Mouse (Mus musculus) adrenal gland, postnatal 36 days (tissue): Measurements from ENCODE around the gene Usf2. TPM values are rescaled to one million over a fixed set of nuclear protein-coding genes. Genes with fewer than 3 reads are reported as not detected.
"Not testable (repeated sequence)": the region's sequence is repeated elsewhere in the genome, so short reads cannot be mapped to it uniquely, and the experiment has no call there.

Source experiments
- DNase-seq, 2 experiments: peaks; one replicate each; pipeline ENCODE4 v3.0.0; 2021; ENCODE audit warnings: mixed read lengths in 1 of 2
- total RNA-seq, 2 experiments: library from RNA; stranded (reverse); gene quantifications; 2 replicates each; pipeline ENCODE4 v1.2.3; 2021

Gene Usf2
- total RNA-seq, 2 experiments from 2014 or later = 112 to 141 TPM

GRCm38 (mm10) chr7:30958109-30958865 is 1.7 kb upstream of the Usf2 start:
- peak in 1 of 2 experiments; percentile 28 for DNase-seq

- peak; percentile 93 to 95 for DNase-seq
Observed at GRCm38 (mm10) chr7:30957367-30957783, 772 bp upstream of the Usf2 start.

GRCm38 (mm10) chr7:30956357-30956751 is 249 bp downstream of the Usf2 start:
- peak in 1 of 2 experiments; percentile 60 for DNase-seq

- peak; percentile 93 to 95 for DNase-seq
Observed at GRCm38 (mm10) chr7:30955584-30956356, 833 bp downstream of the Usf2 start.

- no peak for DNase-seq
Observed at GRCm38 (mm10) chr7:30954971-30955520, 1.6 kb downstream of the Usf2 start.

- peak; percentile 89 for DNase-seq
Observed at GRCm38 (mm10) chr7:30954036-30954435, 2.6 kb downstream of the Usf2 start.

- DNase-seq = no peak
Observed at GRCm38 (mm10) chr7:30953459-30953858, 3.1 kb downstream of the Usf2 start.

GRCm38 (mm10) chr7:30952441-30953265 is 4.0 kb downstream of the Usf2 start:
- no peak for DNase-seq

- DNase-seq = peak in 1 of 2 experiments; percentile 31
Observed at GRCm38 (mm10) chr7:30949902-30950301, 6.7 kb downstream of the Usf2 start.

- DNase-seq = no peak
Observed at GRCm38 (mm10) chr7:30945876-30946275, 10.7 kb downstream of the Usf2 start.

- DNase-seq = not testable (repeated sequence)
Observed at GRCm38 (mm10) chr7:30945466-30945865, 11.1 kb downstream of the Usf2 start.

- DNase-seq = not testable (repeated sequence)
Observed at GRCm38 (mm10) chr7:30944706-30945105, 11.9 kb downstream of the Usf2 start.

GRCm38 (mm10) chr7:30943909-30944635 is 12.5 kb downstream of the Usf2 start, which contains the start of gene Hamp:
Hamp (minus strand) TSS chr7:30944032.
- no peak for DNase-seq

GRCm38 (mm10) chr7:30942365-30942764 is 14.2 kb downstream of the Usf2 start:
- not testable (repeated sequence) for DNase-seq

- DNase-seq = not testable (repeated sequence)
Observed at GRCm38 (mm10) chr7:30940070-30940469, 16.5 kb downstream of the Usf2 start.

GRCm38 (mm10) chr7:30935422-30936099 is 21.0 kb downstream of the Usf2 start:
- DNase-seq = not testable (repeated sequence)

- not testable (repeated sequence) for DNase-seq
Observed at GRCm38 (mm10) chr7:30924581-30924980, 32.0 kb downstream of the Usf2 start, which contains the start of gene Hamp2. Hamp2 (minus strand) TSS chr7:30924681.

GRCm38 (mm10) chr7:30924071-30924470 is 32.5 kb downstream of the Usf2 start:
- no peak for DNase-seq

- not testable (repeated sequence) for DNase-seq
Observed at GRCm38 (mm10) chr7:30922490-30922889, 34.1 kb downstream of the Usf2 start.

- DNase-seq = no peak
Observed at GRCm38 (mm10) chr7:30920217-30920616, 36.4 kb downstream of the Usf2 start.
